Comparison of ENCODE assay signal across 15 mouse cellular contexts in genomic region chr9:112261986-112262901, GRCm38 (mm10). TPM values are rescaled to one million over a fixed set of nuclear protein-coding genes. Genes with fewer than 3 reads are reported as not detected.
DNase-seq lines count a peak whose midpoint lies in the region; ATAC-seq lines count a peak whose summit lies in the region.
"Had no signal": no experiment of that assay in that cellular context is flagged by ENCODE, and none has a peak within 500 bp of the region (broad histone marks: within the 10 kb centered on the region; RNA-seq: fewer than 3 reads in every experiment).

No protein-coding gene starts in this region.

- H3K9ac ChIP-seq in hindbrain, embryonic 14.5 days, result no peak overlapping the region
- H3K9ac ChIP-seq: embryonic facial prominence, embryonic 15.5 days; limb, embryonic 12.5 days had no signal

- no peaks in the 10 kb centered on the region for H3K4me1 ChIP-seq in hindbrain, embryonic 14.5 days (replicated peaks; ENCODE audit: control insufficient read depth, insufficient read depth, low read length)
- no peaks in the 10 kb centered on the region for H3K4me1 ChIP-seq in hindbrain, embryonic 10.5 days (replicated peaks)
- H3K4me1 ChIP-seq: embryonic facial prominence, embryonic 15.5 days; limb, embryonic 12.5 days had no signal

- peak overlapping the region; percentile 7; the same call in 1 of the 2 replicates for H3K27ac ChIP-seq in hindbrain, embryonic 14.5 days
- H3K27ac ChIP-seq in hindbrain, embryonic 10.5 days, result no peak overlapping the region
- H3K27ac ChIP-seq: embryonic facial prominence, embryonic 15.5 days; limb, embryonic 12.5 days had no signal

- no peaks in the 10 kb centered on the region for H3K27me3 ChIP-seq in hindbrain, embryonic 14.5 days (ENCODE audit: control insufficient read depth, insufficient read depth, low read length)
- no peaks in the 10 kb centered on the region for H3K27me3 ChIP-seq in hindbrain, embryonic 10.5 days (ENCODE audit: insufficient read depth, poor library complexity, severe bottlenecking)
- H3K27me3 ChIP-seq: embryonic facial prominence, embryonic 15.5 days; limb, embryonic 12.5 days; Patski had no signal

- H3K9me3 ChIP-seq in hindbrain, embryonic 14.5 days (ENCODE audit: control insufficient read depth, low read length), result no peaks in the 10 kb centered on the region
- no peaks in the 10 kb centered on the region for H3K9me3 ChIP-seq in hindbrain, embryonic 10.5 days
- H3K9me3 ChIP-seq: embryonic facial prominence, embryonic 15.5 days; limb, embryonic 12.5 days had no signal

- no peak for DNase-seq in hindbrain, embryonic 14.5 days (ENCODE audit: low spot score)
- DNase-seq in hindbrain, embryonic 10.5 days (ENCODE audit: low spot score), result no peak
- peak; percentile 56 to 79 for DNase-seq in frontal cortex, adult 2 months (ENCODE audit: extremely low spot score in 1 of 2, low spot score in 1 of 2)
- peak; percentile 72 to 78 for DNase-seq in left cerebral cortex, adult 18-20 months (ENCODE audit: low spot score in 2 of 2)
- peak; percentile 66 to 79 for DNase-seq in right cerebral cortex, postnatal 36 days (ENCODE audit: low spot score in 2 of 2)
- DNase-seq in heart, postnatal 4 days, result no peak
- no peak for DNase-seq in adrenal gland, adult 18-20 months (ENCODE audit: low spot score in 2 of 2)
- DNase-seq in ovary, postnatal 36 days (ENCODE audit: low spot score), result no peak
- DNase-seq: lung, postnatal 14 days had no signal

- peak; percentile 51; the same call in 1 of the 2 replicates for ATAC-seq in hindbrain, embryonic 14.5 days (ENCODE audit: low FRiP score)
- ATAC-seq: inflammation-experienced regulatory T-cells, adult 6 months; Patski had no signal

- 65% methylated on average over 16 of the region's 16 CpGs for WGBS in hindbrain, embryonic 14.5 days
- 89% methylated on average over 16 of the region's 16 CpGs for WGBS in hindbrain, embryonic 10.5 days

- H3K36me3 ChIP-seq in hindbrain, embryonic 14.5 days (replicated peaks; ENCODE audit: control insufficient read depth, insufficient read depth), result no peaks in the 10 kb centered on the region
- no peaks in the 10 kb centered on the region for H3K36me3 ChIP-seq in hindbrain, embryonic 10.5 days
- H3K36me3 ChIP-seq: embryonic facial prominence, embryonic 15.5 days; limb, embryonic 12.5 days had no signal

- H3K4me2 ChIP-seq in hindbrain, embryonic 14.5 days (replicated peaks), result no peak overlapping the region
- H3K4me2 ChIP-seq: embryonic facial prominence, embryonic 15.5 days; limb, embryonic 12.5 days had no signal

- no peak overlapping the region for H3K4me3 ChIP-seq in hindbrain, embryonic 14.5 days (replicated peaks; ENCODE audit: low read length)
- H3K4me3 ChIP-seq in hindbrain, embryonic 10.5 days, result no peak overlapping the region
- H3K4me3 ChIP-seq: embryonic facial prominence, embryonic 15.5 days; limb, embryonic 12.5 days; myocyte had no signal

RNA-seq across cellular contexts. Expression of gene Arpp21, which starts 26.5 kb away (rescaled TPM):
- 29.1 and 40.8 TPM in 2 replicates for polyA plus RNA-seq in hindbrain, embryonic 14.5 days (2014; fragmentation: Nextera tagmentation; extraction: Ambion mirVana)
- 2.0 and 2.5 TPM in 2 replicates for polyA plus RNA-seq in hindbrain, embryonic 10.5 days (2016; fragmentation: Nextera tagmentation; extraction: Ambion mirVana)
- 427 and 434 TPM in 2 replicates for polyA plus RNA-seq in frontal cortex, adult 2 months (2012; rRNA removed)
- 100 to 1,000 TPM; 673 to 751 TPM for total RNA-seq in left cerebral cortex, adult 18-20 months (2021)
- 1 to 10 TPM; 2.4 to 4.6 TPM for total RNA-seq in heart, postnatal 4 days (2021)
- not detected for total RNA-seq in adrenal gland, adult 18-20 months (2021)
- polyA plus RNA-seq: gonadal fat pad, adult 2 months; Patski had no signal

Comparison
In these comparisons a context has a peak if more than half of its experiments do, and no peak if none do; other contexts are left out.
1. DNase-seq: peak in frontal cortex, adult 2 months (2 of 2), left cerebral cortex, adult 18-20 months (2 of 2) and right cerebral cortex, postnatal 36 days (2 of 2); none in hindbrain, embryonic 14.5 days (single experiment), hindbrain, embryonic 10.5 days (single experiment), heart, postnatal 4 days (single experiment), adrenal gland, adult 18-20 months (0 of 2) and ovary, postnatal 36 days (single experiment).
2. RNA of gene Arpp21, which starts 26.5 kb away (total RNA-seq): 673 to 751 TPM in left cerebral cortex, adult 18-20 months; 2.4 to 4.6 TPM in heart, postnatal 4 days and not detected in adrenal gland, adult 18-20 months; every median in the first group is over 100 times any median in the second.